Mouse (Mus musculus) C2C12 (cell line): ENCODE measurements around the gene Tinagl1. TPM values are rescaled to one million over a fixed set of nuclear protein-coding genes. Genes with fewer than 3 reads are reported as not detected.

ENCODE experiments used
- H3K27me3 ChIP-seq: one replicate; pipeline ENCODE4 v1.6.1; 2011; ENCODE audit not compliant: control insufficient read depth, insufficient read depth, insufficient read length
- H3K36me3 ChIP-seq: one replicate; pipeline ENCODE4 v1.6.1; 2011; ENCODE audit not compliant: control insufficient read depth, insufficient read depth
- H3K4me3 ChIP-seq: one replicate; pipeline ENCODE4 v1.5.1; 2011; ENCODE audit warnings: mild to moderate bottlenecking, control low read depth; ENCODE audit not compliant: poor library complexity, insufficient read depth, severe bottlenecking
- H3K79me2 ChIP-seq: one replicate; pipeline ENCODE4 v1.6.1; 2011; ENCODE audit not compliant: control insufficient read depth, insufficient read depth
- H3K79me3 ChIP-seq: one replicate; pipeline ENCODE4 v1.6.1; 2011; ENCODE audit warnings: low read depth, control low read depth
- H3ac ChIP-seq: one replicate; pipeline ENCODE3; 2011; ENCODE audit warnings: low read depth; ENCODE audit not compliant: control insufficient read depth, insufficient read length
- CEBPB ChIP-seq: IDR thresholded peaks from one replicate; pipeline ENCODE4 v1.6.1; 2011; ENCODE audit warnings: low read depth, mild to moderate bottlenecking, control low read depth, moderate library complexity
- CTCF ChIP-seq: IDR thresholded peaks from one replicate; pipeline ENCODE4 v1.5.1; 2011; ENCODE audit not compliant: control insufficient read depth, insufficient read depth, insufficient read length
- FOSL1 ChIP-seq: IDR thresholded peaks from one replicate; pipeline ENCODE4 v1.8.0; 2011; ENCODE audit warnings: mild to moderate bottlenecking, low read length; ENCODE audit not compliant: poor library complexity, insufficient read depth, severe bottlenecking
- MAX ChIP-seq: IDR thresholded peaks from one replicate; pipeline ENCODE4 v1.6.1; 2011; ENCODE audit warnings: mild to moderate bottlenecking, control low read depth
- MYOD1 ChIP-seq: IDR thresholded peaks from one replicate; pipeline ENCODE4 v1.6.1; 2011; ENCODE audit warnings: low read depth; ENCODE audit not compliant: control insufficient read depth, insufficient read length
- MYOG ChIP-seq: IDR thresholded peaks from one replicate; pipeline ENCODE4 v1.6.1; 2011; ENCODE audit not compliant: control insufficient read depth, insufficient read length; ENCODE audit errors: extremely low read depth
- USF1 ChIP-seq: IDR thresholded peaks from one replicate; pipeline ENCODE4 v1.6.1; 2011; ENCODE audit warnings: low read depth, mild to moderate bottlenecking, control low read depth, moderate library complexity
- polyA plus RNA-seq: library from polyadenylated mRNA; unstranded; fragments of >200 nt; fragmentation: generic; extraction: Trizol; gene quantifications from one replicate; pipeline ENCODE4 v1.2.1, GENCODE M21; 2012; ENCODE audit warnings: missing spikeins

The Tinagl1 gene
- polyA plus RNA-seq, 1 experiment, result 64.1 TPM

DNA sequence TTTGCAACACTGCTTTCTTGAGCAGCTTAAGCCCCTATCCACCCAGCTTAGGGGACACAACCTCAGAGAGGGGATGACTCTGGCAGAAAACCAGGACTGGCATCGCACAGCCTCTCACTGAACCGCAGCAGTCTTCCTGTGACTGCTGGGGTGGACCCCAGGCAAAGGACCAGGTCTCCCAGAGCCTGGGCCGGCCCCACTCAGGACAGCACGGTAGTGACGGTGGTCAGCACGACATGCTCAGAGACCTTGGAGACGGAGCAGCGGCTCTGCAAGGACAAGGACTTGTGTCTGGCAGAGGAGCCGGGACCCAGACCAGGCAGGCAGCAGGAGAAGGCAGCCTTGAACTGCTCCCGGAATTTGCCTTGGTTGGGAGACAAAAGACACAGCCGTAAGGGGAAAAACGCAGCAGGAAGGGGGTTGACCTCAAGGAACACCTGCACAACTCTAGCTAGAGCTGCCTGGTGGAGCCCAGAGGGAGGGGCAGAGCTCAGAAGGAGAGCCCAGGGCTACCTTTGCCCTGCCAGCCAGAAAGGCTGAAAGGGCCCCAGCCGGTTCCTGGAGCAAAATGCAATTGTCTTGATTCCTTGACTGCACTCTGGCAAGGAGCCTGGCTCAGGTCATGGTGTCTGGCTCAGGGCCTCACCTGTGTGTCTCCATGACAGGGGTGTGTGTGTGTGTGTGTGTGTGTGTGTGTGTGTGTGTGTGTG, 44.1 kb downstream of the Tinagl1 start:
- H3K4me3 ChIP-seq, result no peak overlapping the region
- TF ChIP-seq USF1 (no peak), FOSL1 (no peak), CEBPB (no peak), MAX (no peak), CTCF (no peak), MYOD1 (no peak), MYOG (no peak)
- no peaks in the 10 kb centered on the region for H3K79me2 ChIP-seq
- peaks cover 6% of the 10 kb centered on the region for H3K27me3 ChIP-seq
- H3K79me3 ChIP-seq, result no peaks in the 10 kb centered on the region
- no peak overlapping the region for H3ac ChIP-seq
- peaks cover 12% of the 10 kb centered on the region for H3K36me3 ChIP-seq

DNA sequence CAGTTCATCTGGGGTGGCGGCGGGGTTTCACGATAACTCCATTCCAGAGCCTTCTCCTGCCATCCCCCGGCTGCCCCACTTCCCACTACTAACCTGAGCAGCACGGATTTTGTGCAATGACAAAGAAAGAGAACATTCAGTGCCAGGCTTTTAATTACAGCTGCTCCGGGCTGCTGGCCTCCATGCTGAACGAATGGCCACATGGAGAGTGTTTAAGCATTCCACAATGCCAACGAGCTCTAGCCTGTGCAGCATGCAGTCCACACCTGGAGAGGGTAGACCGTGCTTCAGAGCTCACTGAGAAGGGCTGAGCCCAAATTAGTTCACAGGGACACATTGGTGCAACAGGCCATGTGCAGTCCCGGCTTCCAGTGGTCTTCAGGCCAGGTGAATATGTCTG, 44.8 kb downstream of the Tinagl1 start:
- H3K4me3 ChIP-seq, result no peak overlapping the region
- no peak overlapping the region for H3ac ChIP-seq
- no peaks in the 10 kb centered on the region for H3K27me3 ChIP-seq
- no peak for TF ChIP-seq MAX
- no peak for TF ChIP-seq USF1
- TF ChIP-seq FOSL1, result no peak
- no peak for TF ChIP-seq CEBPB
- no peak for TF ChIP-seq CTCF
- no peak for TF ChIP-seq MYOG
- TF ChIP-seq MYOD1, result no peak
- H3K36me3 ChIP-seq, result peaks cover 13% of the 10 kb centered on the region
- no peaks in the 10 kb centered on the region for H3K79me2 ChIP-seq
- no peaks in the 10 kb centered on the region for H3K79me3 ChIP-seq

DNA sequence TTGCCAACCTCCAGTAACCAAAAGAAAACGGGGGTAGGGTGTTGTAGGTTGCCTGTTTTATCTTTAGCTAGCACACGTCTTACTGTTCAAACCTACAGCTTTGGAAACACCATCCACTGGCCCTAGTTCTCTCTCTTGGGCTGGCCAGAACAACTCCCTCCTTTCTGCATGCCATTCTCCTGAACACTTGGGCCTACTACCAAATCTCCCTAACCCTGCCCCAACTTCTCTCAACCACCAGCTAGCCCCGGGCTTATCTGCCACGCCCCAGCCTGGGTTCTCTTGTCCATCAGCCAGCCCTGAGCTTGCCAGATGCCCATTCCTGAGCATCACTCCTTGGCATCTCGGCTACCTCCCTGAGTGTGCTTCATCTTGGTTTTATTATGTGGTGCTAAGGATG, 46.0 kb downstream of the Tinagl1 start:
- Histone ChIP-seq H3K79me3 (no peaks in the 10 kb centered on the region), H3K79me2 (no peaks in the 10 kb centered on the region), H3K27me3 (no peaks in the 10 kb centered on the region), H3K4me3 (no peak overlapping the region), H3ac (no peak overlapping the region), H3K36me3 (peaks cover 19% of the 10 kb centered on the region)
- TF ChIP-seq CTCF (no peak), CEBPB (no peak), MAX (no peak), MYOD1 (no peak), USF1 (no peak), FOSL1 (no peak), MYOG (no peak)

DNA sequence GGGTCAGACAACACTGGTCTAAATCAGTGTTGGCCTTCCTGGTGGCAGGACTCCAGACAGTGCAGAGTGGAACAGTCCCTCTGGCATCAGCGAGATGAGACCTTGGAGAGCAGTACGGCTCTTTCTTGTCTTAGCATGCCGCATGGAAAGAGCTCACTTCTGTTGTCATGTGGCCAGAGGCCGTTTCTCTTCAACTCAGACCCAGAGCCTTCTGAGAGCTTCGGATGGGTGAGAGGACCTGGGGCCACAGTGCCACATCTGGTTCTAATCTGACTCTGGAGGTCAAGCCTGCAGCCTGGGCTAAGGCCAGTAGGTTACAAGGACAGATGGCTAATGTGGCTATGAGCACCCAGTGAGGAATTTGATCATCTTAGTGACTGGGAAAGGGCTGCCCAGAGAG, 49.0 kb downstream of the Tinagl1 start:
- Histone ChIP-seq H3K36me3 (peaks cover 19% of the 10 kb centered on the region), H3K79me3 (no peaks in the 10 kb centered on the region), H3K4me3 (no peak overlapping the region), H3K27me3 (no peaks in the 10 kb centered on the region), H3K79me2 (no peaks in the 10 kb centered on the region), H3ac (no peak overlapping the region)
- TF ChIP-seq USF1, result no peak
- TF ChIP-seq CTCF, result no peak
- no peak for TF ChIP-seq MYOG
- TF ChIP-seq MYOD1, result no peak
- TF ChIP-seq FOSL1, result no peak
- no peak for TF ChIP-seq MAX
- TF ChIP-seq CEBPB, result no peak

DNA sequence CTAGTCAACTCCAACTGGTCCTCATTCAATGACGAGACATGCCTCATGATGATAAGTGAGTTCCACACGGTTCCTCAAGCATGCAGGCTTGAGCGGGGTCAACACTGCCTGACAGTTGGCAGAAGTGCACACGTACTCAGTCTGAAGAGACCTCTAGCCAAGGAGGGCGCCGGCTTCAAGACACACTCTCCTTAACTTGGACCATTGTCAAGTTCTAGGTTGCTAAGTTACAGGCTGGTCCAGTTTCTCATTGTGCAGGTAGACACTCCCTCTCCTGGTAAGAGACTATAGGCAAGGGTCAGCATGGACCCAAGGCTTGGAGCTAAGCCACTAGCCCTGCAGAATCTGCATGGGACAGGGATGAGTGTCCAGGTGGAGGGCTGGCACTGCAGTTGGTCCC, 49.8 kb downstream of the Tinagl1 start:
- no peak overlapping the region for H3ac ChIP-seq
- H3K4me3 ChIP-seq, result no peak overlapping the region
- H3K79me3 ChIP-seq, result no peaks in the 10 kb centered on the region
- TF ChIP-seq CEBPB (no peak), FOSL1 (no peak), MYOG (no peak), CTCF (no peak), MAX (no peak), MYOD1 (no peak), USF1 (no peak)
- peaks cover 19% of the 10 kb centered on the region for H3K36me3 ChIP-seq
- no peaks in the 10 kb centered on the region for H3K27me3 ChIP-seq
- no peaks in the 10 kb centered on the region for H3K79me2 ChIP-seq

DNA sequence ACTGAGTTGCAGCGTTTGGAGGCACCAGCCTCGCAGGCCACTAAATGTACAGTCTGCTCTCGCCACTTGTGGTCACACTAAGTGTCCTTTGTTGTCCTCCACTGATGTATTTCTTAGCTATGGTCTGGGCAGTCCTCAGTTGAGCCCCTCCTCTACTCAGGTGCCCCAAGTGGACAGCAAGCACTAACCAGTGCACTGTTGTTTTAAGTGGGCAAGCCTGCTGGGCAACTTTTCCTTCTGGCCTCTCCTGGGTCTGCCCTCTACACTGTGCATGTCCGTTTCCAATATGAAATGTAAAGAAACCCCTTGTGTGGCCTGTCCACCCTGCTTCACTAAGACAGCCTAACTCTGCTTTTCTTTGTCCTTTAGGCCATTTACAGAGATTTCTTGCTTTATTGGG, 50.8 kb downstream of the Tinagl1 start:
- Histone ChIP-seq H3ac (no peak overlapping the region), H3K79me3 (no peaks in the 10 kb centered on the region), H3K36me3 (peaks cover 19% of the 10 kb centered on the region), H3K4me3 (no peak overlapping the region), H3K27me3 (no peaks in the 10 kb centered on the region), H3K79me2 (no peaks in the 10 kb centered on the region)
- TF ChIP-seq MAX (no peak), CTCF (no peak), MYOD1 (no peak), USF1 (no peak), MYOG (no peak), FOSL1 (no peak), CEBPB (no peak)
